Mouse (Mus musculus) liver, embryonic 18 days (tissue): ENCODE data around the gene Eif6. TPM values are rescaled to one million over a fixed set of nuclear protein-coding genes. Genes with fewer than 3 reads are reported as not detected.

Experiments used
- polyA plus RNA-seq: library from polyadenylated mRNA; depleted of rRNA; stranded (reverse); fragments of >200 nt; gene quantifications from 2 replicates; pipeline ENCODE4 v1.2.3, GENCODE M21; 2012; rRNA removed

The Eif6 gene
- polyA plus RNA-seq: 50.1 and 53.1 TPM in 2 replicates

GRCm38 (mm10) chr2:155826630-155827424 is at the start of gene Eif6:
Gene Eif6 (minus strand): TSS chr2:155826925.

GRCm38 (mm10) chr2:155834732-155835131 is 8.0 kb upstream of the Eif6 start, which contains the start of gene Fam83c:
Gene Fam83c (minus strand): TSS chr2:155834854.

GRCm38 (mm10) chr2:155819392-155819448 is 7.5 kb downstream of the Eif6 start, which contains the start of gene BC029722:
Gene BC029722 (minus strand): TSS chr2:155819426.

GRCm38 (mm10) chr2:155774927-155775684 is 51.6 kb downstream of the Eif6 start, which contains the start of gene Mmp24:
Gene Mmp24 (plus strand): TSS chr2:155775342.

Other genes starting within 250 kb of the Eif6 start
- gene Gss, start 234.1 kb downstream of the Eif6 start, polyA plus RNA-seq: 36.9 and 39.4 TPM in 2 replicates
- gene Myh7b, start 215.7 kb downstream of the Eif6 start, polyA plus RNA-seq: 0.83 and 1.3 TPM in 2 replicates
- gene Trpc4ap, start 134.5 kb downstream of the Eif6 start, polyA plus RNA-seq: 44.5 and 49.6 TPM in 2 replicates
- gene Edem2, start 97.5 kb downstream of the Eif6 start, polyA plus RNA-seq: 39.2 and 41.0 TPM in 2 replicates
- not detected in 2 replicates for gene Gm17581, start 91.1 kb downstream of the Eif6 start, polyA plus RNA-seq
- gene Procr, start 75.8 kb downstream of the Eif6 start, polyA plus RNA-seq: 1.3 and 1.4 TPM in 2 replicates
- gene Mmp24, start 51.6 kb downstream of the Eif6 start, polyA plus RNA-seq: 0.01 TPM in 2 replicates
- 6.0 and 6.2 TPM in 2 replicates for gene BC029722, start 7.5 kb downstream of the Eif6 start, polyA plus RNA-seq
- under 0.01 and 0.01 TPM in 2 replicates for gene Fam83c, start 7.9 kb upstream of the Eif6 start, polyA plus RNA-seq
- 21.3 and 23.4 TPM in 2 replicates for gene Uqcc1, start 103.4 kb upstream of the Eif6 start, polyA plus RNA-seq
- not detected in 2 replicates for gene Gm15557, start 113.8 kb upstream of the Eif6 start, polyA plus RNA-seq
- not detected in 2 replicates for gene Gdf5, start 118.4 kb upstream of the Eif6 start, polyA plus RNA-seq
- gene Cep250, start 129.5 kb upstream of the Eif6 start, polyA plus RNA-seq: 4.7 and 5.3 TPM in 2 replicates
- 2.0 and 2.2 TPM in 2 replicates for gene 6430550D23Rik, start 181.1 kb upstream of the Eif6 start, polyA plus RNA-seq
- gene Ergic3, start 181.1 kb upstream of the Eif6 start, polyA plus RNA-seq: 76.4 and 78.4 TPM in 2 replicates
- gene Fer1l4, start 226.0 kb upstream of the Eif6 start, polyA plus RNA-seq: 0.02 TPM in 1 of 2 replicates, not detected in the other
- gene Spag4, start 238.2 kb upstream of the Eif6 start, polyA plus RNA-seq: 0.74 and 1.1 TPM in 2 replicates